Mouse (Mus musculus) ES-E14 (cell line): Measurements from ENCODE around the gene Galnt17. TPM values are rescaled to one million over a fixed set of nuclear protein-coding genes. Genes with fewer than 3 reads are reported as not detected.

Experiments
- DNase-seq: peaks from one replicate; pipeline ENCODE4 v3.0.0-alpha.2; 2013; ENCODE audit warnings: low read depth, low spot score
- H3K27ac ChIP-seq: 2 replicates; pipeline ENCODE4 v1.5.1; 2012; ENCODE audit warnings: low read depth, mild to moderate bottlenecking, low read length, moderate library complexity, mixed read lengths; ENCODE audit not compliant: poor library complexity, insufficient read depth, severe bottlenecking
- H3K36me3 ChIP-seq: 2 replicates; pipeline ENCODE4 v1.6.1; 2012; ENCODE audit warnings: mild to moderate bottlenecking, low read length, moderate library complexity, mixed read lengths; ENCODE audit not compliant: control insufficient read depth, poor library complexity, insufficient read depth, severe bottlenecking
- H3K4me1 ChIP-seq, 2 experiments: fragments of 150-350 bp in 1 of 2; sonication (generic) in 1 of 2; 2 replicates each; pipeline ENCODE4 v1.6.1; 2012; ENCODE audit warnings: low read length in 2 of 2, mild to moderate bottlenecking in 1 of 2, mixed read lengths in 1 of 2; ENCODE audit not compliant: control insufficient read depth in 2 of 2, insufficient read depth in 2 of 2, poor library complexity in 1 of 2
- H3K4me3 ChIP-seq, 2 experiments: fragments of 150-350 bp in 1 of 2; sonication (generic) in 1 of 2; 2 replicates each; pipeline ENCODE4 v1.5.1; 2012; ENCODE audit warnings: low read length in 2 of 2, low read depth in 1 of 2, mild to moderate bottlenecking in 1 of 2, mixed read lengths in 1 of 2; ENCODE audit not compliant: insufficient read depth in 1 of 2, poor library complexity in 1 of 2, severe bottlenecking in 1 of 2
- H3K9ac ChIP-seq: 2 replicates; pipeline ENCODE4 v1.6.1; 2012; ENCODE audit warnings: low read depth, mild to moderate bottlenecking, low read length, mixed read lengths; ENCODE audit not compliant: poor library complexity, insufficient read depth, severe bottlenecking
- H3K9me3 ChIP-seq: fragments of 150-350 bp; sonication (generic); 2 replicates; pipeline ENCODE4 v1.6.1; 2012; ENCODE audit warnings: low read depth, mild to moderate bottlenecking, low read length; ENCODE audit not compliant: control insufficient read depth, insufficient read depth
- CHD2 ChIP-seq: IDR thresholded peaks from 2 replicates; pipeline ENCODE4 v1.6.1; 2014; ENCODE audit warnings: mild to moderate bottlenecking, low read depth, low read length, inconsistent platforms
- HCFC1 ChIP-seq: IDR thresholded peaks from 2 replicates; pipeline ENCODE4 v1.6.1; 2012; ENCODE audit warnings: low read length, inconsistent platforms, borderline replicate concordance; ENCODE audit not compliant: insufficient read depth
- MAFK ChIP-seq: IDR thresholded peaks from 2 replicates; pipeline ENCODE4 v1.6.1; 2014; ENCODE audit warnings: mild to moderate bottlenecking, low read depth, low read length, inconsistent platforms; ENCODE audit not compliant: insufficient read depth
- ZC3H11A ChIP-seq: IDR thresholded peaks from 2 replicates; pipeline ENCODE4 v1.6.1; 2012; ENCODE audit warnings: low read depth, mild to moderate bottlenecking, inconsistent platforms, low read length, borderline replicate concordance
- ZNF384 ChIP-seq: IDR thresholded peaks from 2 replicates; pipeline ENCODE4 v1.6.1; 2012; ENCODE audit warnings: low read depth, low read length, inconsistent platforms
- in situ Hi-C, 2 experiments: fragments of 600-800 bp; cut with MboI; formaldehyde crosslinking; loops; one replicate each; pipeline ENCODE4 v1.15.1; 2025; ENCODE audit warnings: low sequenced_read_pairs in 2 of 2, inconsistent platforms in 1 of 2; ENCODE audit not compliant: unreplicated experiment in 2 of 2
- total RNA-seq: library from RNA; depleted of rRNA; stranded (reverse); fragments of 300-350 nt; gene quantifications from 2 replicates; pipeline ENCODE4 v1.2.3, GENCODE M21; 2012

Gene Galnt17
- total RNA-seq, 1 experiment: 2.2 TPM

DNA sequence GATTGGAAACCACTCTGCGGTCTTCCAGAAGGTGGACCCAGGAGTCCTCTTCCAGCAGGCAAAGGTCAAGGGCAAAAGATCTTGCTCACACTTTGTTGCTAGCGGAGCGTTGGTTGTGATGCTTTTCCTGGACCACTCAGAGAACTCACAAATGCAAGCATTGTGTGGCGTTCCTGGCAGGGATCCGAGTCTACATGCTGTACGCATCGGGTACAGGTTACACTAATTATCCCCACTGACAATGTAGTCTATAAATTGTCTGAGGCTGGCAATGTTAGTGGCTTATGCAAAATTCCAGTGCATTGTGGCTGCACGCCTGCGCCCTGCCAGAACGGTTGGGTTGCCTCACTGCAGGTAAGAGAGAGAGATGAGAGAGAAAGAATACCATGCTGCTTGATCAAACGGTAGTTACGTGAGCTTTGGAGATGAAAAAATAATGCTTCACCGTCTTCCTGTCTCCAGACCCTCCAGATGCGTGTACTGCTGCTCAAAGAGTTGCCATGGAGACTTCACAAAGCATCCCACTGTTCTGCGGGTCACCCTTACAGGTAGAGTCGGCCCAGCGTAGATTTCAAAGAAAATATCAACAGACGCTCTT is 285.8 kb downstream of the Galnt17 start:
- H3K4me1 ChIP-seq: peaks cover 0 to 2% of the 10 kb centered on the region in 2 experiments; a peak in 1 of 4 replicates
- DNase-seq: no peak
- H3K9ac ChIP-seq: no peak overlapping the region
- in situ Hi-C loops: no loop called here
- H3K4me3 ChIP-seq: no peak overlapping the region
- H3K27ac ChIP-seq: no peak overlapping the region
- H3K36me3 ChIP-seq: no peaks in the 10 kb centered on the region
- no peaks in the 10 kb centered on the region for H3K9me3 ChIP-seq
- TF ChIP-seq MAFK (no peak), ZC3H11A (no peak), CHD2 (no peak), ZNF384 (no peak), HCFC1 (no peak)

- H3K36me3 ChIP-seq: no peaks in the 10 kb centered on the region
- in situ Hi-C loops: no loop called here
- no peak overlapping the region for H3K4me3 ChIP-seq
- H3K9me3 ChIP-seq: no peaks in the 10 kb centered on the region
- H3K27ac ChIP-seq: no peak overlapping the region
- no peak for DNase-seq
- no peak overlapping the region for H3K9ac ChIP-seq
- peaks cover 0 to 2% of the 10 kb centered on the region in 2 experiments; a peak in 1 of 4 replicates for H3K4me1 ChIP-seq
- TF ChIP-seq ZNF384 (no peak), MAFK (no peak), CHD2 (no peak), ZC3H11A (no peak), HCFC1 (no peak)
These were observed 287.4 kb downstream of the Galnt17 start for GRCm38 (mm10) chr5:131020936-131021335.

DNA sequence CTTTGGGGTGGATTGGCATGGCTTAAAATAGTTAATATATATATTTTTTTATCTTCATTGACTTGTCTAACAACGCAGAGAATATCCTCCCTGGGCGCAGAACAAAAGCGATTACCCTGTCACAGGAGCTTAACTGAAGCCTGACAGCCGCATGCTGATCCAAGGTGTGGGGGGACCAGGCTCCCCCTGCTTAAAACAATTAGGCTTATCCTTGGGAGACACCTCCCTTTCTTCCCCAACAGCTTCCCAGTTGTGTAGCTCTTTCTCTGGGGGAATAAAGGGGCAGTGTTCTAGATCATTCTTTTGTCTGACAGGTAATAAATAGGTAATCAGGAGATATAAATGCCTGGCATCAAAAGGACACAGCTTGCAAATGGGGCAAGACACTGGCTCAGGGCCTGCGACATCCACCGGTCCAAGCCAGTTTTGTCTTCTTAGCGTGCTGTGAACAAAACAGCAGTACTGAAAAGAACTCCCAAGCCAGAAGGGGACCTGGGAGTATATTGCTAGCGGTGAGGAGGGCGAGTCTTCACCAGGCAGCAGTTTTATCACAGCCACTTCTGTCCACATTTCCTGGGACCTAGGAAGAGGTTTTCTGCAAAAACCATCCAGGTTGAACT is 288.8 kb downstream of the Galnt17 start:
- TF ChIP-seq MAFK (no peak), ZC3H11A (no peak), HCFC1 (no peak), ZNF384 (no peak), CHD2 (no peak)
- Histone ChIP-seq H3K4me3 (no peak overlapping the region), H3K36me3 (no peaks in the 10 kb centered on the region), H3K9me3 (no peaks in the 10 kb centered on the region), H3K4me1 (peaks cover 0 to 2% of the 10 kb centered on the region in 2 experiments; a peak in 1 of 4 replicates), H3K27ac (no peak overlapping the region), H3K9ac (no peak overlapping the region)
- DNase-seq: no peak
- in situ Hi-C loops: loop anchor here in 1 of 2 experiments (10.0 kb wide), 1 partner anchor 405 kb away; no protein-coding TSS in a partner anchor

DNA sequence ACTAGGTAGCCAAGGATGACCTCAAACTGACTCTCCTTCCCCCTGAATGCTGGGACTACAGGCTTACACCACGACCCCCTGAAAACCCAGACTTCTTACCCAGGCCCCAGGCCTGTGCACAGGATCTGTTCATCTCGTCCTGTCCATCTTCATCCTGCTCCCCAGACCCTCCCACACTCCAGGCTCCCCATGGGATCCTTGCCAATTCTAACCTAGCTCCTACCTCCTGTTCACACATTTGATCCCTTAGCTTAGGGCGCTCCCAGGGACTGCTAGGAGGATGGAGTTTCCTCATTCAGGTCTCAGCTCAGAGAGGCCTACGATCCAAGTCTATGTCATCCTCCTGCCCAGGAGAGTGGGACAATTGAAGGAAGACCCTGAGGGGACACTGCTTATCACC is 292.2 kb downstream of the Galnt17 start:
- Histone ChIP-seq H3K9me3 (no peaks in the 10 kb centered on the region), H3K36me3 (no peaks in the 10 kb centered on the region), H3K9ac (no peak overlapping the region), H3K4me3 (no peak overlapping the region), H3K27ac (no peak overlapping the region), H3K4me1 (no peaks in the 10 kb centered on the region; a peak in 1 of 4 replicates)
- in situ Hi-C loops: loop anchor here in 1 of 2 experiments (10.0 kb wide), 1 partner anchor 409 kb away; no protein-coding TSS in a partner anchor
- no peak for DNase-seq
- TF ChIP-seq ZNF384 (no peak), CHD2 (no peak), HCFC1 (no peak), MAFK (no peak), ZC3H11A (no peak)
